Mouse (Mus musculus) heart, adult 8-10 months (tissue): ENCODE results near the gene Tmprss6. TPM values are rescaled to one million over a fixed set of nuclear protein-coding genes. Genes with fewer than 3 reads are reported as not detected.

Source experiments
- DNase-seq: peaks from one replicate; pipeline ENCODE4 v3.0.0; 2022; ENCODE audit warnings: low spot score
- total RNA-seq, 4 experiments: library from RNA; stranded (reverse); gene quantifications; 2 replicates each; pipeline ENCODE4 v1.2.4; 2022

Gene Tmprss6
- not detected for total RNA-seq

GRCm38 (mm10) chr15:78468379-78468937, at the start of gene Tmprss6:
Tmprss6 (minus strand) TSS chr15:78468634.
- DNase-seq: no peak

GRCm38 (mm10) chr15:78518221-78518620, 49.8 kb upstream of the Tmprss6 start:
- DNase-seq: no peak

GRCm38 (mm10) chr15:78515759-78516158, 47.3 kb upstream of the Tmprss6 start:
- DNase-seq: no peak

- peak; percentile 84 for DNase-seq
Observed at GRCm38 (mm10) chr15:78514393-78515146, 46.1 kb upstream of the Tmprss6 start.

DNA sequence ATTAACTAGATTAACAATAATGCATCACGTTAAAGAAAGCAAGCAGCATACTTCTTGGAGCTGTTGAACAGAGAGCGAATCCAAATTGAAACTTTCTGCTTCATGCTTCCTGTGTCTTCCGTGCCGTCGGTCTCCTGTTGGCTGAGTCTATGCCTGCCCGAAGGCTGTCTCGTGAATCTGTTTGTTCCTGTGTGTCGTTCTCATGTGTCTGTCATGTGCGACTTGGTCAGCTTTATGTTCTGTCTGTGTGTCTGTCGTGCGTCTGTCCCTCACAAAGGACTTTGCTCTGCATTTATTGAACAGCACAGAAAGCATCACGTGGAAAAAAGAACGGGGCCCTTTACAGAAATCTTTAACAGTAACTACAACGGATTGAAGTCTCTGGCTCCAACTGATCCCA, 44.6 kb upstream of the Tmprss6 start:
- DNase-seq: no peak

DNA sequence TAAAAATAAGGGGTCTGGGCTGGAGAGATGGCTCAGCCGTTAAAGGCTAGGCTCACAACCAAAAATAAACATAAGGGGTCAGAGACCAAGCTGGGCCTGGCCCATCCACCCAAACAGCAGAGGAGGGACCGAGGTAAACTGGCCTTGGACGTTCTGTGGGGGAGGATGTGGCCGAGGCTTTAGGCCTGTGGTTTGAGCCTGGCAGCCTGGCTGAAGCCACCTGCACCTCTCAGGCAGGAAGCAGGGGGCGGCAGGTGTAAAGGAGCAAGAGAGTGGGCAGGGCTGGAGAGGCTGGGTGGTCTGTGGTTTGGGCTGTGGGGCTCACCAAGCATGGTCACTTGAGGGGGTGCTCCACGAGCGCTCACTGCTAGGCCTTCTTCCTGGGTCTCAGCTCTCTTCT, 43.5 kb upstream of the Tmprss6 start:
- DNase-seq: no peak

- DNase-seq: no peak
Observed at GRCm38 (mm10) chr15:78510736-78511135, 42.3 kb upstream of the Tmprss6 start.

DNA sequence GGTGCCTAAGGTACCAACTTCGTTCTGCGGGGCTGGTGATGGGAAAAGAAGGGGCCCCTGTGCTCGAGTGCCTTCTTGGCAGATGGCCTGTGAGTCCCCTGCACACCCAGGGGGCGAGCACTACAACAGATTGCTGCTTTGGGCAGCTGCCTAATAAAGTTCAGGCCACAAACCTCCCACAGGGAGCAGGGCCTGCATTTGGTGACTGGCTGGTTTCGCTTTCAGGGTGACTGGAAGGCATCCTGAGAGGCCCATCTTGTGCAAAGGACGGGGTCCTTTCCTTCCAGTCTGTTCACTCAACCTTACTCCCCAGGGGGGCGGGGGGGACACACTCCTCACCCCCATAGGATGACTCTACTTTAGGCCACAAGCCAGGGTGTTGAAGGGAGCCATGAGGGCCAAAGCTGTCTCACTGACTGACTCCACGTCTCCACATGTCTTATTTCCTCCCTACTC, 41.7 kb upstream of the Tmprss6 start:
- DNase-seq: no peak

DNA sequence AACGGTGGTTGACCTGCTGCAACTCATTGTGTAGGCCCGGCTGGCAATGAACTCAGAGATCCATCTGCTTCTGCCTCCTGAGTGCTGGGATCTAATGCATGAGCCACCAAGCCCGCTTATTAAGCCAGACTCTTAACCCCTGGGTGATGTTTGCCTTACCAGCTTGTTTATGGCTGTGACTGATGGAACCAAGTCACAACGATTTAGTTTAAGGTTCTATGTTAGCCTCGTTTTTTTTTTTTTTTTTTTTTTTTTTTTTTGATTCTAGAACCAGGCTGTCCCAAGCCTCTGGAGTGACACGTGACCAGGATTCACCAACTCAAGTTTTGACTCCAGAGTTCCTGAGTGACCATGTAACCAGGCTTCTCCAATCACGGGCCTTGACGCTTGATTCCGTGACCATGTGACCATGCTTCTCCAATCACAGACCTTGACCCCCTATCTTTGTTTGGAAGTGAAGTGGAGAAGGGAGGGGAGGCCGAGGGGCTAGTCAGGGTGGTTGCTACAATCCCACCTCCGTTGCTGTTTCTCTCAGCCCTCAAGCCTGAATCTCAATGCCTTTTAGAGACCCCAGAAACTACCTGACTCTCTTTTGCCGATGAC, 41.0 kb upstream of the Tmprss6 start:
- DNase-seq: no peak

- DNase-seq: no peak
Observed at GRCm38 (mm10) chr15:78508443-78508842, 40.0 kb upstream of the Tmprss6 start.

DNA sequence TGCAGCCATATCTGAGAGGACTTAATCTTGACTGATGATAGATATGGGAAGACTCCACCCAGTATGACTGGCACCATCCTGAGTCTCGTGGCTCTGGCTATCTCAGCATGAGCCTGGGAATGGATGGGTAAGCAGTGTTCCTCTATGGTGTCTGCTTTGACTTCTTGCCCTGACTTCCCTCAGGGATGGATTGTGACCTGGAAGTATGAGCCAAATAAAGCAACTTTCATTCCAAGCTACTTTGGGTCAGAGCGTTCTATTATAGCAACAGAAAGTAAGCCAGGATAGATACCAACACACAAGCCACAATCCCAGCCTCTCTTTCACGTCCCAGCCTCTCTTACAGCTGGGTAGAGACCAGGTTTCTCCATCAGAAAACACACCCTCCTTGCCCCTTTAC, 37.1 kb upstream of the Tmprss6 start:
- DNase-seq: no peak

GRCm38 (mm10) chr15:78504816-78505215, 36.4 kb upstream of the Tmprss6 start:
- no peak for DNase-seq

DNA sequence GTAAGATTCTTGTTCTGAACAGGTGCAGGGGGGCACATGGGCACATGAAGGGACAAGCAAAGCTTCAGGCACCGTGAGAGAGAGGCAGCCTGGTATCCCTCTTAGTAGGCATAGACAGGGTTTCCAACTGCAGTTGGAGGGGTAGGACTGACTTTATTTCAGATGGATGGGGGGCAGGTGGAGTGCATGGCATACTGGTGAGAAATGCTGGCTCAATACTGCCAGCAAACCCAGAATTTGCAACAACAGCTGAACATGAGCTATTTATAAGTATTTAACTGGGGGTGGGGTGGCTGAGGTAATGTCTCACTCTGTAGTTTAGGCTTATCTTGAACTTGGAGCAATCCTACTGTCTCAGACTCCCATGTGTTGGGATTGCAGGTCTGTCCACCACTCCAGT, 35.6 kb upstream of the Tmprss6 start:
- no peak for DNase-seq

GRCm38 (mm10) chr15:78502437-78503132, 34.2 kb upstream of the Tmprss6 start:
- DNase-seq: no peak

- DNase-seq: no peak
Observed at GRCm38 (mm10) chr15:78494968-78495406, 26.6 kb upstream of the Tmprss6 start, which contains the start of gene Il2rb. Il2rb (minus strand) TSS chr15:78495271.

DNA sequence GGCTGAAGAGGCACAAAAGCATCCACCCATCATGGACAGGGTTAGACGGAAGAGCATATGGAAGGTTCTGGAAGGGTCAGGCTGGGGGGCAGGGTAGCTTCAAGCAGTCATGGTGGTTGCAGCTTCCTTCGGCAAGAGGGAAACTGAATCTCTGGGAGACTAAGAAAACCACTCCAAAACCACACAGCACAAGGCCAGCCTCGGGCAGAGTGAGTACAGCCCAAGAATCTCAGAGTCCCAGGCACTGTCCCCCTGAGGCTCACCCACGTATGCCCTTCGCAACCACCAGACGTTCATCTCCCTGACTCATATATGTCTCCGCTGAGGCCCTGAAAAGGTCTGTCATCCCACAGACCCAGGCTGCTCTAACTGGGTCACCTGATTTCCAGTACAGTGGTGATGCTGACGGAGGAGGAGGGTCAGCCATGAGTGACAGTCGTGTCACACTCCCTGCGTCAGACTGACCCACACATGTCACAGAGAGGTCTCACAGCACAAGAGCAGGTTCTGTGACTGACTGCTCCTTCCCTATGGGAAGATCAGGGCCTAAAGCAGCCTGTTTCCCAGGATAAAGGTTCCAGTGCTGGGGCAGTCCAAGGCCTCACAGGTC, 25.1 kb upstream of the Tmprss6 start:
- DNase-seq: no peak

DNA sequence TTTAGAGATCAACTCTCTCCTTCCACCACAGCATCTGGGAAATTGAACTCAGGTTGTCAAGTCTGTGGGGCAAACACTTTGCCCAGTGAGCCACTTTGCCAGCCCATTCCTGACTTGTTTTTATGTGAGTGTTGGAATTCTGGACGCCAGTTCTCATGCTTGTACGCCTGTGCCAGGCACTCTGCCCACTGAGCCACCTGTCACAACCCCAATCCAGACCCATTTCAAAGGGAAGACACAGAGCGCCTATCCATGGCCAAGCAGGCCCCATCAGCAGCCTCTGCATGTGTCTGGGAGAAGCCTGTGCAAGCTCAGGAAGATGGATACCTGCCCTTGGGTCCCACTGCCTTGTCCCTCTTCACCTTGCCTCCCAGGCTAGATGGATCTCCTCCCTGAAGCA, 22.9 kb upstream of the Tmprss6 start:
- DNase-seq: no peak

DNA sequence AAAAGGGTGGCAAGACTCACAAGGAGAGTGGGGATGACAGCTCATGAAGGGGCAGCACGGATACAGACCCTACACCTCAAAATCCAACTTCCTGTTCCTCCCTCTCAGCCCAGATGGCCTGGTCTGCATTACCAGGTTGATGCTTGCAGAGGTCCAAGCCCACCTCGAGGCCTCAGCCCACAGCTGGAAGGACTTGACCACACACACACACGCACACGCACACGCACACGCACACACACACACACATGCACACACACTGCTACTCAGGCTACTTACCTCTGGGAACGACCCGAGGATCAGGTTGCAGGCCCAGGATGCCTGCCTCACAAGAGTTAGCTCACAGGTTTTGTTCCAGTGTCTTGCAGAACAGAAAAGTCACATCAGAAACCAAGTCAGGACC, 21.5 kb upstream of the Tmprss6 start:
- DNase-seq: no peak

DNA sequence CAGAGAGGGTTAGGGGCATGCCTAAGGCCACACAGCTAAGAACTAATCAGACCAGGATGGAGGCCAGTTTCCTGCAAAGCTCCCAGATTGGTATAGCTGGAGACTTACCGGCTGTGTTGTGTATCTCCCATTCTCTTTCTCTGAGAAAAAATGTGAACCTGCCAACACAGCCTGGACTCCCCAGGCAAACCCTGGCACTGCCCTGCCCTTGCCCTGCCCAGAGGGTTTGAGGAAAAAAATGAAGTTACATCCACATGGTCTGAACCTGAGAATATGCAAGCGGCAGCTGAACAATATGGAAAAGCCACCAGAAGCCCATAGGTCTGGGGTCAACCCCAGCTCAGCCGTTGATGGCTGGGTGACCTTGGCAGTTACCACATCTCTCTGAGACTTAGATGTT, 20.8 kb upstream of the Tmprss6 start:
- no peak for DNase-seq

DNA sequence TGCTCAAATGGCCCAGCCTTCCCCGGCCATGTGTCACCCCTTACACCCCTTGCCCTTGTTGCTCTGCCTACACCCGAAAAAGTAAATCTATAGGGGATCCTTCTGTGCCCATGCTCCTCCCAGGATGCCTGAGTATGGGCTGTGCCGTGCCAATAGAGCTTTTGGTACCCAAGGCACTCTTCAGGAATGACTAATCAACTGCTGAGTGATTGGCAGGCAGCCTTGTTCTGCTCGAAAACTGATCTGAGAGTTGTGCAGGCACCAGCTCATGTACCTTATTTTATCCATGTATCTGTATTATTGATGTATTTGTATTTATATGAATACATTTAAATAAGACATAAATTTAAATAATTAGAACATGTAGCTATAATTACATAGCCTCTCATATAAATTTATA, 18.6 kb upstream of the Tmprss6 start:
- DNase-seq: no peak

GRCm38 (mm10) chr15:78486564-78486963, 18.1 kb upstream of the Tmprss6 start:
- DNase-seq: no peak

- DNase-seq: no peak
Observed at GRCm38 (mm10) chr15:78483311-78483710, 14.9 kb upstream of the Tmprss6 start.
